Mouse (Mus musculus) embryonic fibroblast, embryonic 13.5 days (primary cell): ENCODE results near the gene Hoxa5. TPM values are rescaled to one million over a fixed set of nuclear protein-coding genes. Genes with fewer than 3 reads are reported as not detected.

Experiments used
- H3K27ac ChIP-seq: 2 replicates; pipeline ENCODE4 v1.5.1; 2012; ENCODE audit warnings: low read length, control low read depth, inconsistent platforms; ENCODE audit not compliant: insufficient read depth
- H3K4me1 ChIP-seq: 2 replicates; pipeline ENCODE4 v1.6.1; 2011; ENCODE audit warnings: low read length; ENCODE audit not compliant: control insufficient read depth, insufficient read depth
- H3K4me3 ChIP-seq: 2 replicates; pipeline ENCODE4 v1.5.1; 2011; ENCODE audit warnings: mild to moderate bottlenecking, control low read depth, low read length; ENCODE audit not compliant: insufficient read depth
- CTCF ChIP-seq: IDR thresholded peaks from 2 replicates; pipeline ENCODE4 v1.5.1; 2011; ENCODE audit warnings: mild to moderate bottlenecking, control low read depth, low read length, moderate library complexity, borderline replicate concordance; ENCODE audit not compliant: insufficient read depth
- POLR2A ChIP-seq: IDR thresholded peaks from 2 replicates; pipeline ENCODE4 v1.6.1; 2011; ENCODE audit warnings: low read depth, mild to moderate bottlenecking, control low read depth, low read length, moderate library complexity
- polyA plus RNA-seq: library from polyadenylated mRNA; stranded (reverse); fragments of >200 nt; gene quantifications from 2 replicates; pipeline ENCODE4 v1.2.4, GENCODE M21; 2011; ENCODE audit warnings: low read depth; ENCODE audit not compliant: missing spikeins, insufficient read length

Gene Hoxa5
- polyA plus RNA-seq, 1 experiment: 11.9 TPM

GRCm38 (mm10) chr6:52165441-52166370 lies 38.7 kb downstream of the Hoxa5 start:
- Histone ChIP-seq H3K4me3 (peak overlapping the region; percentile 26), H3K27ac (peak overlapping the region; percentile 79), H3K4me1 (0 out of 2 replicates have a peak, but pooled peaks cover 2% of the 10 kb centered on the region)
- TF ChIP-seq POLR2A: no peak
- TF ChIP-seq CTCF: no peak

- TF ChIP-seq CTCF (no peak), POLR2A (peak; percentile 35; the same call in 1 of the 2 replicates)
- Histone ChIP-seq H3K4me3 (peak within 1 kb of the TSS; percentile 47), H3K4me1 (0 out of 2 replicates have a peak, but pooled peaks cover 2% of the 10 kb centered on the region), H3K27ac (peak within 1 kb of the TSS; percentile 79)
These were observed 39.6 kb downstream of the Hoxa5 start, which contains the start of gene Hoxa2 for GRCm38 (mm10) chr6:52164626-52165440. Gene Hoxa2, minus strand, starts transcription at chr6:52164831.

DNA sequence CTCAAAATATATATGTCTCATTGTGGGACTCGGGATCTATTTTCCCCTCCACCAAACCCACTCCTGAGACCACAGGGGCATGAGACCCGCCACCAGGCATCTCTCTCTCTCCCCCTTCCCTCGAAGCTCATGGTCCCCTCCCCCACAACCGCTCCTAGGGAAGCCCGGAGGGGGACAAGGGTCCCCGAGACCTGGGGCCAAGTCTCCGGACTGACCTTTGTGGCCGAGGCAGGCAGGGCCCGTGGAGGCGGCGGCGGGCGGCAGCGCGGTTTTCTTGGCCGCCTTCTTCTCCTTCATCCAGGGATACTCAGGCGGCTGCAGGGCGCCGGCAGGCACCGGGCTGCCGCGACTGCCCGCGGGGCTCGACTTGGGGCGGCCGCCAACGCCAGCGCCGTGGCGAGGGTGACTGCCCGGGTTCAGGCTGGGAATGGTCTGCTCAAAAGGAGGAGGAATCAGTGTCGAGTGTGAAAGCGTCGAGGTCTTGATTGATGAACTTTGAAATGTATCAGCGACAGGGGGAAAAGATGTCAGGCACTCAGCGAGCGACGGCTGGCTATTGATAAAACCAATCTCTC lies 40.2 kb downstream of the Hoxa5 start:
- TF ChIP-seq POLR2A: no peak; the same call in 1 of the 2 replicates
- no peak for TF ChIP-seq CTCF
- H3K27ac ChIP-seq: peak overlapping the region; percentile 79

DNA sequence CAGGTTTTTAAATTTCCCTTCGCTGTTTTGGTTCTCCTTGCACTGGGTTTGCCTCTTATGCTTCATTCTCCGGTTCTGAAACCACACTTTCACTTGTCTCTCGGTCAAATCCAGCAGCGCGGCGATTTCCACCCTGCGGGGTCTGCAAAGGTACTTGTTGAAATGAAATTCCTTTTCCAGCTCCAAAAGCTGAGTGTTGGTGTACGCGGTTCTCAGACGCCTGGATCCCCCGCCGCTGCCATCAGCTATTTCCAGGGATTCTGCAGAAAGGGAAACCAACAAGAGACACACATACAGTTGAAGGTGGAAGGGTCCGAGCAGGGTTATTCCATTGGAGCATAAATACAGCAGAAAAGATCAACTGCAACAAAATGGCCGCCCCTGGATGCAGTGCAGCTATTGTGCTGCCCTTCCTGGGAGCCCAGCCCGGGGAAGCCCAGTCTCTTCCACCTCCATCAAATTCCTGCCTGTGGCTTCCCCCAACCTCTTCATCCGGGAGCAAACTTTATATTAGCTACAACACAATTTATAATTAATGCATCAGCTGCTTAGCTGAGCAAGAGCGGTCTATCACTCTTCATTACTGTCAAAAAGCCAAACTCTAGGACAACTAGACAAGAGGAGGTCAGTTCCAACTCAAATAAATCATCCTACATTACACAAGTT lies 40.9 kb downstream of the Hoxa5 start:
- Histone ChIP-seq H3K27ac (peak overlapping the region; percentile 79), H3K4me3 (peak overlapping the region; percentile 47), H3K4me1 (0 out of 2 replicates have a peak, but pooled peaks cover 2% of the 10 kb centered on the region)
- TF ChIP-seq CTCF: no peak
- TF ChIP-seq POLR2A: no peak

More for the DNA sequence above, 40.2 kb downstream of the Hoxa5 start:
- Histone ChIP-seq H3K4me3 (peak overlapping the region; percentile 47), H3K4me1 (0 out of 2 replicates have a peak, but pooled peaks cover 2% of the 10 kb centered on the region)

DNA sequence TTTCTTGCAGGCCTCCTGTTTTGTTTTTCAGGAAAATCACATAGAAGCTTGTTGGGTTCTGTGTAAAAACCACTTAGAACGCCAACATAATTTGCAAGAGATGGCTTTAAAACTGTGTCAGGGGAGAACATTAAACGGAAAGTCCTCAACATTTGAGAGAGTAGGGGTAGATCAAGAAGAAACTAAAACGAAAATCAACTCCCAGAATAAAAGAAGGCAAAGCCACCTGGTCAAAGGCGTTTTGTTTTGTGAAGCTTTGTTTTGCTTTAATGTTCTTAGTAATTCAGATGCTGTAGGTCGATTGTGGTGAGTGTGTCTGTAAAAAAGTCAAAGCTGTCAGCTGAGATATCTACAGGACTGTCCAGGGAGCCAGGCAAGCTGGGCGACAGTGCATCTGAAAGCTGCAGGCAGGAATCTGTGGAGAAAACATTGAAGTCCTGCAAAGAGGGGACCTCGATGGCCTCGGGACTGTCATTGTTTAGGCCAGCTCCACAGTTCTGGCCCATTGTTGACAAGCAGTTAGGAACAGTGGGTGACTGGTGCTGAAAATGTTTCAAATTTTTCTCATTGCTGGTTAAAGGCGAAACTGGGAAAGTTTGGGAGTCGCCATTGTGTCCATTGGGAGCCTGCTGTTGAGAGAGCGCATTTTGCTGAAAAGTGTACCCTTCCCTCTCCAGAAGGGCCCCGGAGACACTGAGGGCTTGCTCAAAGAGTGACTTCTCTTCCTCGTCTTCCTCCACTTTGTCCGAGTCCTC lies 41.6 kb downstream of the Hoxa5 start:
- peak overlapping the region; percentile 47 for H3K4me3 ChIP-seq
- H3K4me1 ChIP-seq: 0 out of 2 replicates have a peak, but pooled peaks cover 2% of the 10 kb centered on the region
- no peak for TF ChIP-seq CTCF
- TF ChIP-seq POLR2A: no peak
- peak overlapping the region; percentile 79 for H3K27ac ChIP-seq

- Histone ChIP-seq H3K4me3 (no peak overlapping the region), H3K27ac (no peak overlapping the region), H3K4me1 (0 out of 2 replicates have a peak, but pooled peaks cover 2% of the 10 kb centered on the region)
- TF ChIP-seq CTCF (no peak), POLR2A (no peak)
These were observed 42.4 kb downstream of the Hoxa5 start for GRCm38 (mm10) chr6:52162093-52162380.

- Histone ChIP-seq H3K4me1 (0 out of 2 replicates have a peak, but pooled peaks cover 2% of the 10 kb centered on the region), H3K27ac (peak overlapping the region; percentile 76), H3K4me3 (peak overlapping the region; percentile 23)
- TF ChIP-seq CTCF (no peak), POLR2A (no peak)
These were observed 42.9 kb downstream of the Hoxa5 start for GRCm38 (mm10) chr6:52161336-52162092.
